Comparison of ENCODE assay signal across 10 mouse cellular contexts in the genomic region with DNA sequence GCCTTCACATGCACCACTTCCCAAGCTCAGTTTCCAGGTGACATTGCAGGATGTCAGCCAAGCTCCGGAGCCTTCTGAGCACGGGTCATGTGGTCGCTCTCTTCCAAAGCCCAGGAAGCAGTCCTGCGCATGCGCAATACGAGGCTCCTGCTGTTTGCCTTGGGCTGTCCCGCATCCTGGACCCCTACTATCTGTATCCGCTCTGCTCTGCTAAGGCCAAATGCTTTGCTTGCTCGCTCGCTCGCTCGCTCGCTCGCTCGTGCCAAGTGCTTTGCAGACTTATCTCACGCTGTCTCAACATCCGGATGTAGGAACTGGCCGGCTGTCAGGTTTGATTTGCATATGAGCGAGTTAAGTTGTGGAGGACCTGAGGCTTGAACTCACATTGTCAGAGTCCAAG. TPM values are rescaled to one million over a fixed set of nuclear protein-coding genes. Genes with fewer than 3 reads are reported as not detected.
DNase-seq lines count a peak whose midpoint lies in the region; ATAC-seq lines count a peak whose summit lies in the region.
"Had no signal": no experiment of that assay in that cellular context is flagged by ENCODE, and none has a peak within 500 bp of the region (broad histone marks: within the 10 kb centered on the region; RNA-seq: fewer than 3 reads in every experiment).

No protein-coding gene starts in this region.

- no peak for ATAC-seq in kidney, embryonic 15.5 days (replicated peaks; ENCODE audit: low FRiP score)
- no peak for ATAC-seq in forebrain, embryonic 16.5 days

- 78% methylated on average over 19 of the region's 19 CpGs for WGBS in kidney, embryonic 15.5 days
- WGBS in heart, embryonic 10.5 days = 46% methylated on average over 19 of the region's 19 CpGs
- WGBS in forebrain, embryonic 16.5 days = 76% methylated on average over 19 of the region's 19 CpGs

- H3K27ac ChIP-seq in kidney, embryonic 15.5 days = no peak overlapping the region
- H3K27ac ChIP-seq in heart, embryonic 10.5 days = no peak overlapping the region
- H3K27ac ChIP-seq in forebrain, embryonic 16.5 days (ENCODE audit: low read length) = no peak overlapping the region
- H3K27ac ChIP-seq: limb, embryonic 13.5 days had no signal

- H3K9ac ChIP-seq in kidney, embryonic 15.5 days = no peak overlapping the region
- no peak overlapping the region for H3K9ac ChIP-seq in forebrain, embryonic 16.5 days (replicated peaks; ENCODE audit: low read depth, low read length)
- H3K9ac ChIP-seq: limb, embryonic 13.5 days had no signal

- no peak for DNase-seq in kidney, adult 9 months
- peak; percentile 65 for DNase-seq in MEL-GATA-1-ER (ENCODE audit: extremely low read depth, low read depth)
- no peak for DNase-seq in heart, embryonic 10.5 days (ENCODE audit: low spot score)
- peak; percentile 41 for DNase-seq in lung, postnatal 36 days
- no peak for DNase-seq in gastrocnemius, postnatal 25 days
- DNase-seq in thymus, adult 18-20 months = no peak
- DNase-seq: adrenal gland, postnatal 25 days had no signal

- no peaks in the 10 kb centered on the region for H3K36me3 ChIP-seq in kidney, embryonic 15.5 days
- H3K36me3 ChIP-seq in heart, embryonic 10.5 days = no peaks in the 10 kb centered on the region
- H3K36me3 ChIP-seq in forebrain, embryonic 16.5 days (ENCODE audit: control insufficient read depth, insufficient read depth) = no peaks in the 10 kb centered on the region
- H3K36me3 ChIP-seq: limb, embryonic 13.5 days had no signal

- no peaks in the 10 kb centered on the region for H3K27me3 ChIP-seq in kidney, embryonic 15.5 days
- 0 out of 2 replicates have a peak, but pooled peaks cover 5% of the 10 kb centered on the region for H3K27me3 ChIP-seq in heart, embryonic 10.5 days (ENCODE audit: insufficient read depth, poor library complexity, severe bottlenecking)
- H3K27me3 ChIP-seq in forebrain, embryonic 16.5 days (replicated peaks; ENCODE audit: control insufficient read depth, insufficient read depth, low read length) = no peaks in the 10 kb centered on the region
- H3K27me3 ChIP-seq: limb, embryonic 13.5 days had no signal

- peak overlapping the region; percentile 2; the same call in 1 of the 2 replicates for H3K4me2 ChIP-seq in kidney, embryonic 15.5 days
- no peak overlapping the region for H3K4me2 ChIP-seq in forebrain, embryonic 16.5 days (ENCODE audit: low read length)
- H3K4me2 ChIP-seq: limb, embryonic 13.5 days had no signal

- H3K9me3 ChIP-seq in kidney, embryonic 15.5 days (replicated peaks) = no peaks in the 10 kb centered on the region
- H3K9me3 ChIP-seq in heart, embryonic 10.5 days = no peaks in the 10 kb centered on the region
- no peaks in the 10 kb centered on the region for H3K9me3 ChIP-seq in forebrain, embryonic 16.5 days (ENCODE audit: control insufficient read depth, low read length)

- H3K4me1 ChIP-seq in kidney, embryonic 15.5 days = no peaks in the 10 kb centered on the region
- H3K4me1 ChIP-seq in heart, embryonic 10.5 days = 0 out of 2 replicates have a peak, but pooled peaks cover 10% of the 10 kb centered on the region
- no peaks in the 10 kb centered on the region for H3K4me1 ChIP-seq in forebrain, embryonic 16.5 days (replicated peaks; ENCODE audit: control insufficient read depth, insufficient read depth, low read length)
- H3K4me1 ChIP-seq: limb, embryonic 13.5 days had no signal

- H3K4me3 ChIP-seq in kidney, embryonic 15.5 days (replicated peaks) = no peak overlapping the region
- H3K4me3 ChIP-seq in heart, embryonic 10.5 days = 0 out of 2 replicates have a peak overlapping the region, but pooled peaks have one; percentile 15
- no peak overlapping the region for H3K4me3 ChIP-seq in forebrain, embryonic 16.5 days (replicated peaks; ENCODE audit: low read length)
- H3K4me3 ChIP-seq: limb, embryonic 13.5 days had no signal

RNA-seq across cellular contexts. Expression of a gene that starts 25.6 kb away (rescaled TPM):
- 4.3 and 4.8 TPM in 2 replicates for polyA plus RNA-seq in kidney, embryonic 15.5 days (2015; fragmentation: Nextera tagmentation; extraction: Ambion mirVana)
- polyA plus RNA-seq in heart, embryonic 10.5 days (2016; fragmentation: Nextera tagmentation; extraction: Ambion mirVana) = 3.4 and 4.8 TPM in 2 replicates
- total RNA-seq in gastrocnemius, postnatal 25 days (2021) = 1 to 10 TPM; 2.2 to 2.7 TPM
- 4.6 and 4.8 TPM in 2 replicates for polyA plus RNA-seq in forebrain, embryonic 16.5 days (2015; fragmentation: Nextera tagmentation; extraction: Ambion mirVana)

RNA-seq across cellular contexts. Expression of a gene that starts 47.0 kb away (rescaled TPM):
- polyA plus RNA-seq in kidney, embryonic 15.5 days (2015; fragmentation: Nextera tagmentation; extraction: Ambion mirVana) = not detected in 2 replicates
- polyA plus RNA-seq in heart, embryonic 10.5 days (2016; fragmentation: Nextera tagmentation; extraction: Ambion mirVana) = not detected in 2 replicates
- total RNA-seq in gastrocnemius, postnatal 25 days (2021) = under 1 TPM in 1 of 2 experiments, not detected in 1; 0.08 TPM
- polyA plus RNA-seq in forebrain, embryonic 16.5 days (2015; fragmentation: Nextera tagmentation; extraction: Ambion mirVana) = not detected in 2 replicates
- total RNA-seq: adrenal gland, postnatal 25 days had no signal
- polyA plus RNA-seq: limb, embryonic 13.5 days had no signal

Comparison
In these comparisons a context has a peak if more than half of its experiments do, and no peak if none do; other contexts are left out.
1. DNase-seq: peak in MEL-GATA-1-ER (single experiment) and lung, postnatal 36 days (single experiment); none in kidney, adult 9 months (single experiment), heart, embryonic 10.5 days (single experiment), gastrocnemius, postnatal 25 days (single experiment) and thymus, adult 18-20 months (0 of 2).